Mouse (Mus musculus): ENCODE measurements at regions not wholly inside any gene's neighbourhood (a gene's known extent, or its start where the extent isn't known, plus 50 kb on each side); places are given as distances from the start of the nearest gene placed in this dataset.

DNA sequence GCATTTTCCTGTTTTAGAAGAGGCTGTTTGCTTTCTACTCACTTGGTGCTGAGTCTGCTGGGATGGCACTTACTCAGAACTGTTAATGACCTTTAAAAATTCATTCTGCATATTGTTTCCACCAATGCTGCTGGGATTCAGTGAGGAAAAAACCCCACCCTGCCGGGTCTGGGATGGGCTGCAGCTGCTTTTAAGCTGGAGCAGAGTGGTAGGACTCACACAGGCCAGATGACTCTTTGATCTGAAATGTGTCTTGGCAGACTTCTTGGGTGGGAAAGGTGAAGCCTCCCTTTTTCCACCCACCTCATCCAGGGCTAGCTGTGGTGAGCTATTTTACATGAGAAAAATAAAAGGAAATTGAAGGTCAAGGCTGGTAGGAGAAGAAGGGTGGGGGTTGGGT is 56.4 kb upstream of the Ddhd1 start:
- TF ChIP-seq CTCF (IDR thresholded peaks at IDR 0.05; ENCODE audit: extremely low read depth, insufficient read depth, low read length) (no peak), POLR2A (IDR thresholded peaks at IDR 0.05; ENCODE audit: extremely low read depth, insufficient read depth, low read length) (no peak)
- Histone ChIP-seq H3K4me3 (ENCODE audit: insufficient read depth, low read length) (no peak overlapping the region), H3K4me1 (ENCODE audit: control insufficient read depth, insufficient read depth, low read length) (no peaks in the 10 kb centered on the region), H3K27ac (ENCODE audit: insufficient read depth, low read length) (no peak overlapping the region)

GRCm38 (mm10) chr14:45714786-45715185 is 56.8 kb upstream of the Ddhd1 start:
- TF ChIP-seq POLR2A (IDR thresholded peaks at IDR 0.05; ENCODE audit: extremely low read depth, insufficient read depth, low read length) = no peak
- no peak for TF ChIP-seq CTCF (IDR thresholded peaks at IDR 0.05; ENCODE audit: extremely low read depth, insufficient read depth, low read length)
- H3K4me1 ChIP-seq (ENCODE audit: control insufficient read depth, insufficient read depth, low read length) = no peaks in the 10 kb centered on the region
- no peak overlapping the region for H3K27ac ChIP-seq (ENCODE audit: insufficient read depth, low read length)
- H3K4me3 ChIP-seq (ENCODE audit: insufficient read depth, low read length) = no peak overlapping the region

GRCm38 (mm10) chr14:45716100-45716499 is 58.2 kb upstream of the Ddhd1 start:
- TF ChIP-seq CTCF (IDR thresholded peaks at IDR 0.05; ENCODE audit: extremely low read depth, insufficient read depth, low read length) (no peak), POLR2A (IDR thresholded peaks at IDR 0.05; ENCODE audit: extremely low read depth, insufficient read depth, low read length) (no peak)
- no peaks in the 10 kb centered on the region for H3K4me1 ChIP-seq (ENCODE audit: control insufficient read depth, insufficient read depth, low read length)
- H3K4me3 ChIP-seq (ENCODE audit: insufficient read depth, low read length) = no peak overlapping the region
- no peak overlapping the region for H3K27ac ChIP-seq (ENCODE audit: insufficient read depth, low read length)

- Histone ChIP-seq H3K4me1 (ENCODE audit: control insufficient read depth, insufficient read depth, low read length) (no peaks in the 10 kb centered on the region), H3K27ac (ENCODE audit: insufficient read depth, low read length) (no peak overlapping the region), H3K4me3 (ENCODE audit: insufficient read depth, low read length) (no peak overlapping the region)
- TF ChIP-seq CTCF (IDR thresholded peaks at IDR 0.05; ENCODE audit: extremely low read depth, insufficient read depth, low read length) = no peak
- no peak for TF ChIP-seq POLR2A (IDR thresholded peaks at IDR 0.05; ENCODE audit: extremely low read depth, insufficient read depth, low read length)
These were observed 64.9 kb upstream of the Ddhd1 start for GRCm38 (mm10) chr14:45722887-45723286.

DNA sequence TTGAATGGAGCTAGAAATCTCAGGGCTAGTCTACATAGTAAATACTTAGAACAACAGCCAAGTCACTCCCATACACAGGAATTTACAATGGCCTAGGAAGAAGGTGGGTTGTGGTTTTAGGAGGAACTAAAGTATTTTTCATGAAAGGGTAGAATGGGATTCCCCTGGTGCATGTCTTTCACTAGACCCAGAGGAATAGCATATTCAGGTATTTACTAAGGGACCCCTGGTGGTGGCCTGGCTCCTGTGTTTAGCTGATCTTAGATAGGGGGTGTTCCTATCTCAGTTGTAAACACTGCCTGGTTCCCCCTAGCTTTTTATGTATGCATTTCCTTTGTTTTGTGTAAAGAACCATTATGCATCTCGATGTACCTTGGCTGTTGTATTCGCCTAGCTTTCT is 66.4 kb upstream of the Ddhd1 start:
- Histone ChIP-seq H3K27ac (ENCODE audit: insufficient read depth, low read length) (no peak overlapping the region), H3K4me3 (ENCODE audit: insufficient read depth, low read length) (no peak overlapping the region), H3K4me1 (ENCODE audit: control insufficient read depth, insufficient read depth, low read length) (no peaks in the 10 kb centered on the region)
- TF ChIP-seq CTCF (IDR thresholded peaks at IDR 0.05; ENCODE audit: extremely low read depth, insufficient read depth, low read length) = no peak
- no peak for TF ChIP-seq POLR2A (IDR thresholded peaks at IDR 0.05; ENCODE audit: extremely low read depth, insufficient read depth, low read length)

GRCm38 (mm10) chr14:45734530-45735410 is 76.8 kb upstream of the Ddhd1 start:
- no peaks in the 10 kb centered on the region for H3K4me1 ChIP-seq (ENCODE audit: control insufficient read depth, insufficient read depth, low read length)
- no peak overlapping the region for H3K27ac ChIP-seq (ENCODE audit: insufficient read depth, low read length)
- no peak overlapping the region for H3K4me3 ChIP-seq (ENCODE audit: insufficient read depth, low read length)
- TF ChIP-seq POLR2A (IDR thresholded peaks at IDR 0.05; ENCODE audit: extremely low read depth, insufficient read depth, low read length) = no peak
- TF ChIP-seq CTCF (IDR thresholded peaks at IDR 0.05; ENCODE audit: extremely low read depth, insufficient read depth, low read length) = no peak

DNA sequence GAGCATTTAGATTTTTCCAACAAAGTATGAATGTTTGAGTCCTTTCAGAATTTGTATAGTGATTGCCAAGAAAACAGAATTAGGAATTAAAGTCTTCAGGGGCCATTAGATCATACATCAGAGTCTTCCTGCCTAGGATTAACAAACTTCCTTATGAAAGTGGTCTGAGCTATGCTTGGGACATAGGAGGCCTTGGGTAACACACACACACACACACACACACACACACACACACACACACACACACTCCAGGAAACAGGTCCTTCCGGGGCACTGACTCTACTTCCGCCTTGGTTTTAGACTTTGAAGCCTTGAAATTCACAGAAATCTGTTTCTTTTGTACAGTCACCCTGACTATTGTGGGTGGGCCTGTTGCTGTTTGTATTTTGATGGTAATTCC is 80.0 kb upstream of the Ddhd1 start:
- Histone ChIP-seq H3K4me3 (ENCODE audit: insufficient read depth, low read length) (no peak overlapping the region), H3K4me1 (ENCODE audit: control insufficient read depth, insufficient read depth, low read length) (no peaks in the 10 kb centered on the region), H3K27ac (ENCODE audit: insufficient read depth, low read length) (no peak overlapping the region)
- TF ChIP-seq POLR2A (IDR thresholded peaks at IDR 0.05; ENCODE audit: extremely low read depth, insufficient read depth, low read length) (no peak), CTCF (IDR thresholded peaks at IDR 0.05; ENCODE audit: extremely low read depth, insufficient read depth, low read length) (no peak)

GRCm38 (mm10) chr14:45739638-45740037 is 81.7 kb upstream of the Ddhd1 start:
- no peak overlapping the region for H3K4me3 ChIP-seq (ENCODE audit: insufficient read depth, low read length)
- no peak for TF ChIP-seq CTCF (IDR thresholded peaks at IDR 0.05; ENCODE audit: extremely low read depth, insufficient read depth, low read length)
- TF ChIP-seq POLR2A (IDR thresholded peaks at IDR 0.05; ENCODE audit: extremely low read depth, insufficient read depth, low read length) = no peak
- H3K27ac ChIP-seq (ENCODE audit: insufficient read depth, low read length) = no peak overlapping the region
- no peaks in the 10 kb centered on the region for H3K4me1 ChIP-seq (ENCODE audit: control insufficient read depth, insufficient read depth, low read length)

DNA sequence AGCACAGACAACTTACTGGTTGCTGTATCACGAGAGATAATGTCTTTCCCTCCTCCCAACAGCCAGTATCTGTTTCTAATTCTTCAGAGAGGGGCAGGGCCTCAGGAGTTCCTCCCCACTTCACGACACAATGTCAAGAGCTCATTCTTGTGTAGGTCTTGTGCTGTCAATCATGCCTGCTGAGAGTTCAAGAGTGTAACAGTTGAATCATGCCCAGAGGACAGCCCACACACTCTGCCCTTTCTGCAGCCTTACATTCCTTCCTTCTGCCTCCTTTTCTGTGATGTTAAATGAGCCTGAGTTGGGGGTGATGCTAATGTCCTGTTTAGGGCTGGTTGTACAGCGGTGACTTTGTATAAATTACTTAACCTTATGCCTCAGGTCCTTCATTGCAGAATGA is 82.7 kb upstream of the Ddhd1 start:
- Histone ChIP-seq H3K4me3 (ENCODE audit: insufficient read depth, low read length) (no peak overlapping the region), H3K27ac (ENCODE audit: insufficient read depth, low read length) (no peak overlapping the region), H3K4me1 (ENCODE audit: control insufficient read depth, insufficient read depth, low read length) (no peaks in the 10 kb centered on the region)
- TF ChIP-seq POLR2A (IDR thresholded peaks at IDR 0.05; ENCODE audit: extremely low read depth, insufficient read depth, low read length) (no peak), CTCF (IDR thresholded peaks at IDR 0.05; ENCODE audit: extremely low read depth, insufficient read depth, low read length) (no peak)

DNA sequence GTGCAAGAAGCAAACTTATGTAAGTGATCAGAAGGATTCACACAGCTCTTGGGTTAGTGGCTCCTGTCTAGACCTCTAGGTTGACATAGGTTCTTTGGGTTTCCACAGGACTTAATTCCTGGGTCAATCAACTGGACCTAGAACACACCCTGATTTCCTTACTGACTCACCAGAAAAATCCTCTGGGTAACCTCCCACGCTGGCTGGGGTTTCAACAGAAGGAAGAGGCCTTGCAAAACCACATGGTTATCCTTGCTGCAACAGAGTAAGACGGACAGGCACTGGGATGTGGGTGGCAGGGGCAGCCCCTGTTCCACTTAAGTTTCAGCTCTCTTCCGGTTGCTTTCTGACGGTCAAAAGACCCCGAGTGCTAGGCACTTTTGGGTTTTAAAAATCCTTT is 88.2 kb upstream of the Ddhd1 start:
- H3K4me1 ChIP-seq (ENCODE audit: control insufficient read depth, insufficient read depth, low read length) = no peaks in the 10 kb centered on the region
- TF ChIP-seq POLR2A (IDR thresholded peaks at IDR 0.05; ENCODE audit: extremely low read depth, insufficient read depth, low read length) (no peak), CTCF (IDR thresholded peaks at IDR 0.05; ENCODE audit: extremely low read depth, insufficient read depth, low read length) (no peak)

More for the DNA sequence above, 88.2 kb upstream of the Ddhd1 start:
- no peak overlapping the region for H3K27ac ChIP-seq (ENCODE audit: insufficient read depth, low read length)
- H3K4me3 ChIP-seq (ENCODE audit: insufficient read depth, low read length) = no peak overlapping the region

Data from cortical plate, adult 2 months (tissue).